Mouse (Mus musculus): ENCODE measurements around the gene Hoxa7. TPM values are rescaled to one million over a fixed set of nuclear protein-coding genes. Genes with fewer than 3 reads are reported as not detected.

Hoxa7 gene
- polyA plus RNA-seq (2021; fragmentation: Nextera tagmentation): 0.29 TPM in 1 of 2 replicates, not detected in the other
- long read RNA-seq, experiment 1: 0 reads
- long read RNA-seq, experiment 2: 0 reads

GRCm38 (mm10) chr6:52221337-52221992 lies at the start of gene Hoxa7:
TSS of gene Hoxa7 (minus strand) at chr6:52221854.

GRCm38 (mm10) chr6:52260654-52261575 lies 39.3 kb upstream of the Hoxa7 start, which contains the start of gene Hoxa13:
TSS of gene Hoxa13 (minus strand) at chr6:52260880.

GRCm38 (mm10) chr6:52245757-52246142 lies 24.1 kb upstream of the Hoxa7 start, which contains the start of gene Hoxa11:
TSS of gene Hoxa11 (minus strand) at chr6:52245810.

GRCm38 (mm10) chr6:52240389-52241000 lies 18.8 kb upstream of the Hoxa7 start, which contains the start of gene Hoxa10:
TSS of gene Hoxa10 (minus strand) at chr6:52240854.

GRCm38 (mm10) chr6:52230516-52231165 lies 9.0 kb upstream of the Hoxa7 start, which contains the start of gene Hoxa9:
TSS of gene Hoxa9 (minus strand) at chr6:52231089.

GRCm38 (mm10) chr6:52213119-52213986 lies 8.3 kb downstream of the Hoxa7 start, which contains the start of the genes Hoxa3 and Gm28308:
TSS of gene Hoxa3 (minus strand) at chr6:52213336.
TSS of gene Gm28308 (minus strand) at chr6:52213339.

GRCm38 (mm10) chr6:52208072-52208867 lies 13.4 kb downstream of the Hoxa7 start, which contains the start of gene Hoxa6:
TSS of gene Hoxa6 (minus strand) at chr6:52208722.

GRCm38 (mm10) chr6:52204050-52204752 lies 17.5 kb downstream of the Hoxa7 start, which contains the start of gene Hoxa5:
TSS of gene Hoxa5 (minus strand) at chr6:52204587.

GRCm38 (mm10) chr6:52190906-52191810 lies 30.5 kb downstream of the Hoxa7 start, which contains the start of gene Hoxa4:
TSS of gene Hoxa4 (minus strand) at chr6:52191753.

GRCm38 (mm10) chr6:52177061-52177735 lies 44.5 kb downstream of the Hoxa7 start, which contains the start of gene 5730596B20Rik:
TSS of gene 5730596B20Rik (plus strand) at chr6:52177498.

GRCm38 (mm10) chr6:52164626-52165440 lies 56.8 kb downstream of the Hoxa7 start, which contains the start of gene Hoxa2:
TSS of gene Hoxa2 (minus strand) at chr6:52164831.

Small RNAs within 50 kb of the gene (microRNA-seq; reads per million reads assigned to microRNA genes)
- gene Mir196b: not detected

Other genes starting within 250 kb of the Hoxa7 start
- gene Skap2, start 209.3 kb downstream of the Hoxa7 start, polyA plus RNA-seq (2021; fragmentation: Nextera tagmentation): 13.2 and 17.0 TPM in 2 replicates
- gene Hoxa1, start 63.5 kb downstream of the Hoxa7 start, polyA plus RNA-seq (2021; fragmentation: Nextera tagmentation): not detected in 2 replicates
- not detected in 2 replicates for gene Hoxa2, start 57.0 kb downstream of the Hoxa7 start, polyA plus RNA-seq (2021; fragmentation: Nextera tagmentation)
- gene 5730596B20Rik, start 44.4 kb downstream of the Hoxa7 start, polyA plus RNA-seq (2021; fragmentation: Nextera tagmentation): not detected in 2 replicates
- not detected in 2 replicates for gene Hoxa4, start 30.1 kb downstream of the Hoxa7 start, polyA plus RNA-seq (2021; fragmentation: Nextera tagmentation)
- gene Hoxa5, start 17.3 kb downstream of the Hoxa7 start, polyA plus RNA-seq (2021; fragmentation: Nextera tagmentation): not detected in 2 replicates
- not detected in 2 replicates for gene Hoxa6, start 13.1 kb downstream of the Hoxa7 start, polyA plus RNA-seq (2021; fragmentation: Nextera tagmentation)
- gene Hoxa3, start 8.5 kb downstream of the Hoxa7 start, polyA plus RNA-seq (2021; fragmentation: Nextera tagmentation): not detected in 2 replicates
- not detected in 2 replicates for gene Gm28308, start 8.5 kb downstream of the Hoxa7 start, polyA plus RNA-seq (2021; fragmentation: Nextera tagmentation)
- not detected in 2 replicates for gene Hoxa9, start 9.2 kb upstream of the Hoxa7 start, polyA plus RNA-seq (2021; fragmentation: Nextera tagmentation)
- gene Hoxa10, start 19.0 kb upstream of the Hoxa7 start, polyA plus RNA-seq (2021; fragmentation: Nextera tagmentation): not detected in 2 replicates
- not detected in 2 replicates for gene Hoxa11, start 24.0 kb upstream of the Hoxa7 start, polyA plus RNA-seq (2021; fragmentation: Nextera tagmentation)
- not detected in 2 replicates for gene Hoxa13, start 39.0 kb upstream of the Hoxa7 start, polyA plus RNA-seq (2021; fragmentation: Nextera tagmentation)
- gene Evx1, start 91.6 kb upstream of the Hoxa7 start, polyA plus RNA-seq (2021; fragmentation: Nextera tagmentation): not detected in 2 replicates